Mouse (Mus musculus) kidney, embryonic 15.5 days (tissue): ENCODE results near the gene Samd1. TPM values are rescaled to one million over a fixed set of nuclear protein-coding genes. Genes with fewer than 3 reads are reported as not detected.

Source experiments
- ATAC-seq: fragments of 200-750 bp; cut with Nextera tagmentation; replicated peaks from 2 replicates; pipeline ENCODE4 v1.8.0; 2017; ENCODE audit warnings: moderate TSS enrichment; ENCODE audit not compliant: low FRiP score
- H3K27ac ChIP-seq: fragments of 300-500 bp; sonication (generic); 2 replicates; pipeline ENCODE4 v1.5.1; 2015; ENCODE audit warnings: mild to moderate bottlenecking, inconsistent platforms
- H3K27me3 ChIP-seq: fragments of 300-500 bp; sonication (generic); 2 replicates; pipeline ENCODE4 v1.6.1; 2015; ENCODE audit warnings: inconsistent platforms
- H3K36me3 ChIP-seq: fragments of 300-500 bp; sonication (generic); 2 replicates; pipeline ENCODE4 v1.6.1; 2015; ENCODE audit warnings: inconsistent platforms
- H3K4me1 ChIP-seq: fragments of 300-500 bp; sonication (generic); 2 replicates; pipeline ENCODE4 v1.6.1; 2015; ENCODE audit warnings: inconsistent platforms
- H3K4me2 ChIP-seq: fragments of 300-500 bp; sonication (generic); 2 replicates; pipeline ENCODE4 v1.6.1; 2015; ENCODE audit warnings: moderate library complexity, mild to moderate bottlenecking, inconsistent platforms
- H3K4me3 ChIP-seq: fragments of 300-500 bp; sonication (generic); replicated peaks from 2 replicates; pipeline ENCODE4 v1.5.1; 2015; ENCODE audit warnings: mild to moderate bottlenecking, inconsistent platforms
- H3K9ac ChIP-seq: fragments of 300-500 bp; sonication (generic); 2 replicates; pipeline ENCODE4 v1.6.1; 2015; ENCODE audit warnings: mild to moderate bottlenecking, inconsistent platforms
- H3K9me3 ChIP-seq: fragments of 300-500 bp; sonication (generic); replicated peaks from 2 replicates; pipeline ENCODE4 v1.6.1; 2016; ENCODE audit warnings: inconsistent platforms
- WGBS: fragments of 180-500 bp; shearing (Covaris S2); methylation state at CpG from one replicate; pipeline ENCODE4 v1.1.7; 2015; ENCODE audit warnings: mixed read lengths; 5-methylcytosine and 5-hydroxymethylcytosine counted together
- polyA plus RNA-seq: library from polyadenylated mRNA; unstranded; fragments of >200 nt; fragmentation: Nextera tagmentation; extraction: Ambion mirVana; gene quantifications from 2 replicates; pipeline ENCODE4 v1.2.1, GENCODE M21; 2015

Samd1 gene
- polyA plus RNA-seq, 1 experiment from 2014 or later, result 11.5 TPM

DNA sequence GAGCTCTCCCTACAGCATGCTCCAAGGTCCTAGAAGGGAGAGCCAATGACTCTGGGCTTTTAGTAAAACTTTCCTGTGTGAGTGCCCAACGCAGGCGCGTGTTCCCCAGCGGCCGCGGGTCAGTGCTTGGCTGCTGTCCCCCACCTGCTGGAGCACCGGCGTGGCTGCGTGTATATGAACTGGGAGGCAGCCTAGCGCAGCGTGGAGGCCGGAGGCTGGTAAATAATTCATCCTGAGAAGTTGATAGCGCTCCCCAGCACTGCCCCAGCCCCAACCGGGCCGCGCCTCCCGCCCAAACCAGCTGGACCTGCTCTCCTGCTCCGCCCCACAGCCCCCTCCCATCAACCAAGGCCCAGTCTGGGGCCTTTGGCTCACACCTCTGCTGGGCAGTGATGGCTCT, 23.6 kb downstream of the Samd1 start, which contains the start of gene Palm3:
TSS of gene Palm3 (plus strand) at position 376 of the 400 bp plus-strand sequence.
- Histone ChIP-seq H3K4me3 (peak within 1 kb of the TSS; percentile 40), H3K9ac (peak within 1 kb of the TSS; percentile 39; the same call in 1 of the 2 replicates)
- WGBS, result 3% methylated on average over 17 of the region's 18 CpGs

DNA sequence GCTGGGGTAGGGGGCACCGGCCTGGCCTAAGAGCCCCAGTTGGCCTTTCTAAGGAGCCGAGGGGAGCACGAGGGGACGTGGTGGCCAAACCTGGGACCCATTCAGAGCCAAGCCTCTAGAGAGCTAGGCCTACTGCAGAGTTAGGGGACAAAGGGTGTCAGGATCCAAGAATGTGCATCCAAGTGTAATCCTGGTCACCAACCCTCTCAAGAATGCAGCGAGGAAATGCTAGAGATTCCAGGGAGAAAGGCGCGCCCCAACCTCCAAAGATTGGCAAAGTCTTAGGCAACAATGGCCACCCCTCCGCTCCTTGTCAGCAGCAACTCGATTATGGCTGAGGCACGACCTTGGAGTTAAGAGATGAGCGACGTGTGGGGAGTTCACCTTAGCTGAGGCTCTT, 24.1 kb downstream of the Samd1 start:
- H3K4me1 ChIP-seq, result peaks cover 66% of the 10 kb centered on the region
- peak overlapping the region; percentile 86 for H3K27ac ChIP-seq
- WGBS, result 46% methylated on average over 12 of the region's 12 CpGs
- no peaks in the 10 kb centered on the region for H3K36me3 ChIP-seq
- peak overlapping the region; percentile 39; the same call in 1 of the 2 replicates for H3K9ac ChIP-seq
- peak; percentile 24 for ATAC-seq
- H3K4me3 ChIP-seq, result peak overlapping the region; percentile 40
- H3K27me3 ChIP-seq, result peaks cover 17% of the 10 kb centered on the region
- H3K9me3 ChIP-seq, result no peaks in the 10 kb centered on the region
- peak overlapping the region; percentile 59 for H3K4me2 ChIP-seq

More for the DNA sequence above, 23.6 kb downstream of the Samd1 start, which contains the start of gene Palm3:
- Histone ChIP-seq H3K4me2 (peak within 1 kb of the TSS; percentile 59), H3K36me3 (no peaks in the 10 kb centered on the region), H3K27ac (peak within 1 kb of the TSS; percentile 86), H3K9me3 (no peaks in the 10 kb centered on the region), H3K27me3 (peaks cover 13% of the 10 kb centered on the region; the same call in 1 of the 2 replicates), H3K4me1 (peaks cover 62% of the 10 kb centered on the region)
- ATAC-seq, result peak; percentile 86

DNA sequence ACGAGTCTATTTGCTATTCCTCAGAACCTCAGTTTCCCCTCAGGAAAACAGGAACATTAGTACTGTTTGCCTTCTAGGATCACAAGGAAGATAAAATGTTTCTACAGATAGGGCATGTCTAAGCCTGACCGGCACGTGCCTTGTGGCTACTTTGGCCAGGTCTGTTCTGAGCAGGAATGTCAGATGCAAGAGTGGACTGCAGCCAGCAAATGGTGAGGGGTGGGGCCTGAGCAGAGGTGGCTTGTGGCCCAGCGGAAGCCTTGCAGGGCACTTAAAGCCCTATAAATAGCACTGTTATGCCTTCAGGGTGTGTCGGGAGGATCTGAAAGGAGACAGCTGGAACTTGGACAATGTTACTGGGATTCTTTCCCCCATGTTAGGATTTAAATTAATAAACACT, 25.6 kb downstream of the Samd1 start:
- H3K27me3 ChIP-seq, result peaks cover 24% of the 10 kb centered on the region
- peak overlapping the region; percentile 86 for H3K27ac ChIP-seq
- H3K9ac ChIP-seq, result no peak overlapping the region
- no peak for ATAC-seq
- WGBS, result 7% methylated on average over 5 of the region's 5 CpGs
- no peaks in the 10 kb centered on the region for H3K9me3 ChIP-seq
- H3K4me3 ChIP-seq, result 0 out of 2 replicates have a peak overlapping the region, but pooled peaks have one; percentile 40
- peak overlapping the region; percentile 59 for H3K4me2 ChIP-seq
- no peaks in the 10 kb centered on the region; the same call in 1 of the 2 replicates for H3K36me3 ChIP-seq
- H3K4me1 ChIP-seq, result peaks cover 69% of the 10 kb centered on the region

DNA sequence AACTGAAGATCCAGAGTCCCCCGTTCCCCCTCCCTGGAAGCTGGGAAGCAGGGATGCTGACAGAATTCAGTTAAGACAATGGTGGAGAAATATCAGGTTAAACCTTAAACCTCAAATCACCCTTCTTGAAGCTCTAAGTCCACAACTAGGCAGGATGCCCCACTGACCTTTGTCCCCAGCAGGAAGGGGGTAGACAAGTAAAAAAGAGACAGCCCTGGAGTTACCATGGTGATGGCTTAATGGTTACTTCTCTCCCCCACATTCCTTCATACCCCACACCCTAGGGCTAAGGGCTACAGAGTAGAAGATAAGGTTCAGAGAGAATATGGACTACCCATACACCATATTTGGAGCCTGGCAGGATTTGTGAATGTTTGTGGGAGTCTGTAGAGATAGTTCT, 26.2 kb downstream of the Samd1 start:
- Histone ChIP-seq H3K4me1 (peaks cover 69% of the 10 kb centered on the region), H3K9ac (no peak overlapping the region), H3K27me3 (peaks cover 24% of the 10 kb centered on the region), H3K9me3 (no peaks in the 10 kb centered on the region), H3K36me3 (peaks cover 4% of the 10 kb centered on the region; the same call in 1 of the 2 replicates), H3K4me3 (no peak overlapping the region), H3K4me2 (peak overlapping the region; percentile 59), H3K27ac (peak overlapping the region; percentile 86)
- ATAC-seq, result 0 out of 2 replicates have a peak, but pooled peaks have one; percentile 24
- WGBS, result 26% methylated on average over 1 of the region's 1 CpGs

DNA sequence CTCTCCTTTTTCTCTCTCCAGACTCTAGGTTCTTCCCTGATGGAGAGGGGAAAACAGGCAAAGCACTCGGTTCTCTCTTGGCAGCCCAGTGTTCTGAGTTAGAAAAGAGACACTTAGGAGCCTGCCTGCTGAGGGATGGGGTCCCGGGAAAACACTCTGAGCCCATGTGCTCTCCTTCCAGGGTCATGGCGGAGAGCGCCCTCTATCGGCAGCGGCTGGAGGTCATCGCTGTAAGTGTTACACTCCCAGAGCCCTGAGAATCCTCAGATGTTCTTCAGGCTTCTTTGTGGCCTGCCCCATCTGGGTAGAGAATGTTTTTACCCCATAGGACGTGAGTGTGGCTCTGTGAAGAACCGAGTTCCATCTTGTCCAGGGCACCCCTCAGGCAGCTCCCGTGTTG, 26.7 kb downstream of the Samd1 start:
- peaks cover 69% of the 10 kb centered on the region for H3K4me1 ChIP-seq

DNA sequence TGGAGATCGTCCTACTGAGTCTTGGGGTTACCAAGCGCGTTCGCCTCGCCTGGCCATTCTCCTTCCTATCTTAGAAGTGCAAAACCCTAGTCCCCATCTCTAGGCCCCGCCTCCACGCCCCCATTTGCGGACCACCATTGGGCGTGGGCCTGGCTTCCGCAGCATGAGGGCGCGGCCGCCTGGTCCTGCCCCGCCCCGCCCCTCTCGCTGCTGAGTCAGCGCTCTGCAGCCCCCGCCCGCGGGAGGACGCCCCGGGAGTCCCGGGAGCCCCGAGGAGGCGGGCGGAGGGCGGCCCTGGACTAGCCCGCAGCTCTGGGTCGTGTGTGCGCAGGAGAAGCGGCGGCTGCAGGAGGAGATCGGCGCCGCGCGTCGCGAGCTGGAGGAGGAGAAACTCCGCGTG, 28.4 kb downstream of the Samd1 start:
- H3K4me3 ChIP-seq, result peak overlapping the region; percentile 54
- peaks cover 17% of the 10 kb centered on the region for H3K27me3 ChIP-seq
- no peak overlapping the region for H3K27ac ChIP-seq
- 1% methylated on average over 41 of the region's 41 CpGs for WGBS
- peak; percentile 50 for ATAC-seq
- peak overlapping the region; percentile 49 for H3K9ac ChIP-seq
- H3K9me3 ChIP-seq, result no peaks in the 10 kb centered on the region
- peak overlapping the region; percentile 90 for H3K4me2 ChIP-seq
- peaks cover 18% of the 10 kb centered on the region for H3K36me3 ChIP-seq
- H3K4me1 ChIP-seq, result peaks cover 56% of the 10 kb centered on the region

More for the DNA sequence above, 26.7 kb downstream of the Samd1 start:
- 14% methylated on average over 10 of the region's 10 CpGs for WGBS
- Histone ChIP-seq H3K4me3 (no peak overlapping the region), H3K36me3 (peaks cover 4% of the 10 kb centered on the region; the same call in 1 of the 2 replicates), H3K27me3 (peaks cover 24% of the 10 kb centered on the region), H3K4me2 (peak overlapping the region; percentile 59; the same call in 1 of the 2 replicates), H3K9me3 (no peaks in the 10 kb centered on the region), H3K9ac (no peak overlapping the region), H3K27ac (peak overlapping the region; percentile 86; the same call in 1 of the 2 replicates)
- ATAC-seq, result no peak

DNA sequence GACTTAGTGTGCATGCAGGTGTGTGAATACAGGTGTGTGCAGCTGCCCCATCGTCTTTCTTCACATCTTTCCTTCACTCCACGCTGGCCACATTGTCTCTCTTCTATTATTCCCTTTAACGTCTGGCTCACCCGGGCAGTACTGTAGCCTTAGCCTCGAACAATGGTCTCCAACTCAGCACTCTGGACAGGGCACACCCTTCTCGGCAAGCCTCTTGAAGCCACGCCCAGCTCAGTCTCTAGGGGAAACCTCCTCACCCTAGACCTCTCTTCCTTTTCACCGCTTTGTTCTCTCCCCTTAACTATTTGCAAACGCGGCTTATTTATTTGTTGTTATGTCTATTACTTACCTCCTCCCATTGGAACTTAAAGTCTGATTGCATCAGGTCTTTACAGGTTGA, 30.0 kb downstream of the Samd1 start:
- ATAC-seq, result no peak
- Histone ChIP-seq H3K9ac (no peak overlapping the region), H3K9me3 (no peaks in the 10 kb centered on the region), H3K4me1 (peaks cover 40% of the 10 kb centered on the region), H3K4me3 (no peak overlapping the region), H3K4me2 (no peak overlapping the region), H3K36me3 (peaks cover 19% of the 10 kb centered on the region), H3K27me3 (peaks cover 11% of the 10 kb centered on the region), H3K27ac (no peak overlapping the region)
- 18% methylated on average over 10 of the region's 10 CpGs for WGBS

DNA sequence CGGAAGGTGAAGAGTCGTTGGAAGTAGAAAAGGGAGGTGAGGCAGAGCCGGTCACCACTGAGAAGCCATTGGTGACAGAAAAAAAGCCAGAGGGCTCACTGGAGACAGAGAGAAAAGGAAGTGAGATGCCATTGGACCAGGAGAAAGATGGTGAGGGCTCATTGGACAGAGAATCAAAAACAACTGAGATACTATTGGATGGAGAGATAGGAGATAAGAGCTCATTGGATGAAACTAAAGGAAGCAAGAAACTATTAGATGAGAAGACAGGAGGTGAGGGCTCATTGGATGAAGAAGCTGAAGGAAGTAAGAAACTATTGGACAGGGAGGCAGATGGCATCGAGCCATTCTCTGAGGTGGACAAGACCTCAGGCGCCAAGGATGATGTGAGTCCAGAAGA, 31.8 kb downstream of the Samd1 start:
- no peaks in the 10 kb centered on the region for H3K9me3 ChIP-seq
- no peak overlapping the region for H3K4me3 ChIP-seq
- H3K27me3 ChIP-seq, result peaks cover 11% of the 10 kb centered on the region
- H3K4me2 ChIP-seq, result no peak overlapping the region
- peaks cover 19% of the 10 kb centered on the region for H3K36me3 ChIP-seq
- no peak overlapping the region for H3K9ac ChIP-seq
- 92% methylated on average over 5 of the region's 5 CpGs for WGBS
- no peak overlapping the region for H3K27ac ChIP-seq
- ATAC-seq, result no peak
- peaks cover 22% of the 10 kb centered on the region for H3K4me1 ChIP-seq

DNA sequence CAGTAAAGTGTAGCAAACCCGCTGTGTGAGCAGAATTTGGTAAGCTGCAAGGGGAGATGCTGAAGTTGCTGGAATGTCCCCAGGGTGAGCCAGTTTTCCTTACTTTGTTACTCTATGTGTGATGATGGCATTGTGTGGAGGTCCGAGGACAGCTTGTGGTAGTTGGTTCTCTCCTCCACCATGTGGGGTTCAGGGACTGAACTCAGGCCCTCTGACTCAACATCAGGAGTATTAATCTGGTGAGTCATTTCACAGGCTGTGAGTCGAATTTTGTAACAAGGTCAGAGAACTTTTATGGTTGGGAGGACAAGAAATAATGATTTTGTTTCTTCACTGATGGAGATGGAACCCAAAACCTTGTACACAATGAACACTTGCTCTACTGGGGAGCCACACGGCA, 35.3 kb downstream of the Samd1 start:
- ATAC-seq, result no peak
- WGBS, result 77% methylated on average over 4 of the region's 4 CpGs
- peaks cover 19% of the 10 kb centered on the region for H3K36me3 ChIP-seq
- no peak overlapping the region for H3K9ac ChIP-seq
- H3K4me3 ChIP-seq, result no peak overlapping the region
- 0 out of 2 replicates have a peak, but pooled peaks cover 7% of the 10 kb centered on the region for H3K27me3 ChIP-seq
- 0 out of 2 replicates have a peak, but pooled peaks cover under 1% of the 10 kb centered on the region for H3K4me1 ChIP-seq
- no peak overlapping the region for H3K4me2 ChIP-seq
- H3K9me3 ChIP-seq, result no peaks in the 10 kb centered on the region
- no peak overlapping the region for H3K27ac ChIP-seq

DNA sequence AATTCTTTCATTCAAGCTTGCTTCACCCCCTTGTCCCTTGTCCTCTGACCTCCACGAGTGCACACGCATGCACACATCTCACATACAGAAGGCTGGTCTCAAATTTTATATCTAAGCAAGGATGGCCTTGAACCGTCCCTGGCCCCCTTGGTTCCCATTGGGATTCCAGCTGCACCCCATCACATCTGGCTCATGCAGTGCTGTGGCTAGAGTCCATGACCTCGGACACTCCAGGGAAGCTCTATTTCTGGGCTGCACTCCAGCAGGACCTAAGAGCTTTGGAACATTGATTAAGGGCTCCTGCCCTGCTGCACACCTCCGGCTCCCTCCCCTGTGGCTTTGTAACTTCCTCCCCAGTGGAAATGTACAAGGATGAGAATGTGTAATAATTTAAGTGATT, 40.5 kb downstream of the Samd1 start:
- H3K9ac ChIP-seq, result no peak overlapping the region
- H3K27me3 ChIP-seq, result peaks cover 26% of the 10 kb centered on the region
- H3K4me1 ChIP-seq, result peaks cover 23% of the 10 kb centered on the region
- no peak overlapping the region for H3K27ac ChIP-seq
- no peaks in the 10 kb centered on the region for H3K36me3 ChIP-seq
- WGBS, result 60% methylated on average over 5 of the region's 5 CpGs
- H3K4me3 ChIP-seq, result no peak overlapping the region
- ATAC-seq, result no peak
- H3K9me3 ChIP-seq, result no peaks in the 10 kb centered on the region
- H3K4me2 ChIP-seq, result no peak overlapping the region

DNA sequence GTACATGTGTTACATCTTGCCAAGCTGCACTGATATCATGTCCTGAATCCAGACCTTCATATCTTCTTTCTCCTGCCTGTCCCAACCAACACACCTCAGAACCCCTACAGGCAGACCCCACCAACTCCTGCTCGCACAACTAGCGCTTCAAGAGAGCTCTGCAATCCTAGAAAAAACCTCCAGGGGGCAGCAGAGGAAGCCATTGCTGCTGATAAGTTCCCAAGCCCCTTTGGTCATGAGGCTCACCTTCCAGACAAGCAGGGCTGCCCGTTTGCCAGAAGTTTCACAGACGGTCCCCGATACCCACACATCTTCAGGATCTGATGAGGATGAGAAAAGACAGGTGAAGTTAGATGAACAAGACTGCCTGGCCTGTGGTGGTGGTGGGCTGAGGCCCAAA, 41.6 kb downstream of the Samd1 start:
- peaks cover 27% of the 10 kb centered on the region for H3K4me1 ChIP-seq
- WGBS, result 3% methylated on average over 5 of the region's 5 CpGs
- ATAC-seq, result no peak
- no peaks in the 10 kb centered on the region for H3K36me3 ChIP-seq
- H3K9me3 ChIP-seq, result no peaks in the 10 kb centered on the region
- H3K9ac ChIP-seq, result no peak overlapping the region
- H3K27me3 ChIP-seq, result peaks cover 37% of the 10 kb centered on the region
- no peak overlapping the region for H3K4me3 ChIP-seq
- no peak overlapping the region for H3K27ac ChIP-seq
- no peak overlapping the region for H3K4me2 ChIP-seq

DNA sequence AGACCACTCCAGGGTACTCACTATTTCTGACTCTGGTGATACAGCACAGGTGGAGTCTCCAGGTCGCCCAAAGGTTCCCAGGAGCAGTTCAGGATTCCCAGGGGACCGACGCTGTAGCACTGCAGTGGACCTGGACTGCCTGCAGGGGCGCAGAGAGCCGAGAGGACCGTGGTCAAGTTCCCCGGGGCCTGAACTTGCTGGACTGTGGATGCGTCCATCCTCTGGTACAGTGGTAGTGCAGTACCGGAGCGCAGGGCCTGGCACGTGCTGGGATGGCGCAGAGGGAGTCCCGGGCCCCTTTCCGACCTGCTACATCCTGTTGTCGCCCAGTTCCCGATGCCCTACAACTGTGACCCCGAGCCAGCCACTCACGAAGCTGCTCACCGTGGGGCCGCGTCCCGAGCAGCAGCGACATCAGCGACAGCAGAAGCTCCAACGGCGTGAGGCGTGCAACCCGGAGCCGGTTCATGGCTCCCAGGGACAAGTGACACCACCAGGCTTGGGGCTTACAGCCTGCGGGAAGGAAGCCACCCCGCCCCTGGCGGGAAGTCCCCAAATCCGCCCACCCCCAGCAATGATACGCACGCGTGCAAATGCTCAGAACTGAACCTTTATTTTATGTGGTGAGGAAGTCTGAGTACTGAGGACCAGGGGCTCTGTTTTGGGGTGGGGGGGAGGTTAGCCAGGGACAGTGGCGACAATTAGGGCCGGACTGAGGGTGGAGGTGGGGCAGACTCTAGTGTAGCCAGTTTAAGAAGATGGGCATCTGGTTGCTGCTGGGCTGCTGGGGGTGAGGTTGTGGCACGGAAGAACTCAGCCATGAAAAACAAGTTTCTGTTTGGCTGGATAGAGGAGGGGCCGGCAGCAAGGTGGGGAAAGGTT, 44.8 kb downstream of the Samd1 start, which contains the start of gene Il27ra:
TSS of gene Il27ra (minus strand) at position 524 of the 882 bp plus-strand sequence.
- Histone ChIP-seq H3K27ac (no peak within 1 kb of the TSS), H3K4me3 (peak within 1 kb of the TSS; percentile 47), H3K36me3 (no peaks in the 10 kb centered on the region), H3K27me3 (peaks cover 48% of the 10 kb centered on the region), H3K4me1 (peaks cover 34% of the 10 kb centered on the region), H3K9ac (0 out of 2 replicates have a peak within 1 kb of the TSS, but pooled peaks have one; percentile 27), H3K4me2 (peak within 1 kb of the TSS; percentile 87), H3K9me3 (no peaks in the 10 kb centered on the region)
- 3% methylated on average over 40 of the region's 40 CpGs for WGBS
- peak; percentile 89 for ATAC-seq
